Mouse (Mus musculus): ENCODE data around the gene Zbtb7b. TPM values are rescaled to one million over a fixed set of nuclear protein-coding genes. Genes with fewer than 3 reads are reported as not detected.

Zbtb7b gene
- polyA plus RNA-seq, 1 experiment from 2014 or later, result 0.54 TPM

GRCm38 (mm10) chr3:89424416-89425140, 30.0 kb upstream of the Zbtb7b start:
- peaks cover 34% of the 10 kb centered on the region for H3K4me1 ChIP-seq (replicated peaks)
- H3K27ac ChIP-seq, result no peak overlapping the region
- 93% methylated on average over 5 of the region's 5 CpGs for WGBS
- no peak for ATAC-seq
- no peaks in the 10 kb centered on the region for H3K9me3 ChIP-seq
- no peaks in the 10 kb centered on the region for H3K27me3 ChIP-seq
- H3K9ac ChIP-seq (replicated peaks), result no peak overlapping the region
- H3K4me3 ChIP-seq (replicated peaks), result no peak overlapping the region
- H3K4me2 ChIP-seq (replicated peaks), result no peak overlapping the region
- peaks cover 24% of the 10 kb centered on the region for H3K36me3 ChIP-seq

- Histone ChIP-seq H3K27me3 (no peaks in the 10 kb centered on the region), H3K9ac (replicated peaks) (no peak overlapping the region), H3K36me3 (peaks cover 20% of the 10 kb centered on the region), H3K27ac (no peak overlapping the region), H3K4me3 (replicated peaks) (no peak overlapping the region), H3K9me3 (no peaks in the 10 kb centered on the region), H3K4me2 (replicated peaks) (peak overlapping the region; percentile 58), H3K4me1 (replicated peaks) (peaks cover 42% of the 10 kb centered on the region)
- 72% methylated on average over 6 of the region's 6 CpGs for WGBS
- no peak for ATAC-seq
These were observed 28.1 kb upstream of the Zbtb7b start for GRCm38 (mm10) chr3:89422556-89423205.

- peaks cover 49% of the 10 kb centered on the region for H3K4me1 ChIP-seq (replicated peaks)
- no peaks in the 10 kb centered on the region for H3K27me3 ChIP-seq
- H3K27ac ChIP-seq, result no peak overlapping the region
- WGBS, result 4% methylated on average over 22 of the region's 22 CpGs
- peak overlapping the region; percentile 58 for H3K4me2 ChIP-seq (replicated peaks)
- H3K9ac ChIP-seq (replicated peaks), result peak overlapping the region; percentile 72
- no peaks in the 10 kb centered on the region for H3K9me3 ChIP-seq
- peaks cover 14% of the 10 kb centered on the region for H3K36me3 ChIP-seq
- no peak for ATAC-seq
- peak overlapping the region; percentile 36 for H3K4me3 ChIP-seq (replicated peaks)
These were observed 27.4 kb upstream of the Zbtb7b start for GRCm38 (mm10) chr3:89421810-89422473.

- H3K9me3 ChIP-seq, result no peaks in the 10 kb centered on the region
- peak; percentile 37 for ATAC-seq
- H3K27ac ChIP-seq, result no peak overlapping the region
- WGBS, result 4% methylated on average over 11 of the region's 11 CpGs
- peak overlapping the region; percentile 58 for H3K4me2 ChIP-seq (replicated peaks)
- peaks cover 57% of the 10 kb centered on the region for H3K4me1 ChIP-seq (replicated peaks)
- H3K4me3 ChIP-seq (replicated peaks), result peak overlapping the region; percentile 36
- no peaks in the 10 kb centered on the region for H3K27me3 ChIP-seq
- H3K9ac ChIP-seq (replicated peaks), result peak overlapping the region; percentile 72
- peaks cover 9% of the 10 kb centered on the region; the same call in 1 of the 2 replicates for H3K36me3 ChIP-seq
These were observed 26.6 kb upstream of the Zbtb7b start for GRCm38 (mm10) chr3:89421002-89421774.

GRCm38 (mm10) chr3:89420421-89420820, 25.8 kb upstream of the Zbtb7b start:
- Histone ChIP-seq H3K4me2 (replicated peaks) (peak overlapping the region; percentile 58), H3K9ac (replicated peaks) (no peak overlapping the region), H3K36me3 (peaks cover 13% of the 10 kb centered on the region), H3K9me3 (no peaks in the 10 kb centered on the region), H3K4me3 (replicated peaks) (no peak overlapping the region), H3K27ac (no peak overlapping the region), H3K4me1 (replicated peaks) (peaks cover 58% of the 10 kb centered on the region), H3K27me3 (no peaks in the 10 kb centered on the region)
- 64% methylated on average over 2 of the region's 2 CpGs for WGBS
- ATAC-seq, result no peak

GRCm38 (mm10) chr3:89419981-89420380, 25.4 kb upstream of the Zbtb7b start:
- ATAC-seq, result no peak
- Histone ChIP-seq H3K4me2 (replicated peaks) (peak overlapping the region; percentile 88), H3K27ac (peak overlapping the region; percentile 76), H3K4me3 (replicated peaks) (peak overlapping the region; percentile 57), H3K9me3 (no peaks in the 10 kb centered on the region), H3K4me1 (replicated peaks) (peaks cover 58% of the 10 kb centered on the region), H3K9ac (replicated peaks) (peak overlapping the region; percentile 69), H3K27me3 (no peaks in the 10 kb centered on the region), H3K36me3 (peaks cover 16% of the 10 kb centered on the region)
- WGBS, result 40% methylated on average over 3 of the region's 3 CpGs

- peak overlapping the region; percentile 76 for H3K27ac ChIP-seq
- peak overlapping the region; percentile 57 for H3K4me3 ChIP-seq (replicated peaks)
- ATAC-seq, result no peak
- H3K4me2 ChIP-seq (replicated peaks), result peak overlapping the region; percentile 88
- H3K36me3 ChIP-seq, result peaks cover 16% of the 10 kb centered on the region
- 5% methylated on average over 9 of the region's 9 CpGs for WGBS
- H3K9ac ChIP-seq (replicated peaks), result peak overlapping the region; percentile 69
- H3K4me1 ChIP-seq (replicated peaks), result peaks cover 58% of the 10 kb centered on the region
- H3K9me3 ChIP-seq, result no peaks in the 10 kb centered on the region
- H3K27me3 ChIP-seq, result no peaks in the 10 kb centered on the region
These were observed 25.0 kb upstream of the Zbtb7b start for GRCm38 (mm10) chr3:89419571-89419970.

GRCm38 (mm10) chr3:89418861-89419250, 24.3 kb upstream of the Zbtb7b start:
- peak overlapping the region; percentile 88 for H3K4me2 ChIP-seq (replicated peaks)
- no peaks in the 10 kb centered on the region for H3K27me3 ChIP-seq
- H3K27ac ChIP-seq, result peak overlapping the region; percentile 76
- H3K4me1 ChIP-seq (replicated peaks), result peaks cover 58% of the 10 kb centered on the region
- peak; percentile 18 for ATAC-seq
- peak overlapping the region; percentile 69 for H3K9ac ChIP-seq (replicated peaks)
- H3K36me3 ChIP-seq, result peaks cover 23% of the 10 kb centered on the region
- whole genome bisulfite sequencing, result 0% methylated on average over 16 of the region's 16 CpGs
- H3K9me3 ChIP-seq, result no peaks in the 10 kb centered on the region
- H3K4me3 ChIP-seq (replicated peaks), result peak overlapping the region; percentile 57

- Histone ChIP-seq H3K4me3 (replicated peaks) (peak within 1 kb of the TSS; percentile 57), H3K4me2 (replicated peaks) (peak within 1 kb of the TSS; percentile 88), H3K4me1 (replicated peaks) (peaks cover 57% of the 10 kb centered on the region), H3K27ac (peak within 1 kb of the TSS; percentile 76), H3K9me3 (no peaks in the 10 kb centered on the region), H3K9ac (replicated peaks) (peak within 1 kb of the TSS; percentile 69), H3K27me3 (no peaks in the 10 kb centered on the region), H3K36me3 (peaks cover 23% of the 10 kb centered on the region)
- WGBS, result under 1% methylated on average over 39 of the region's 39 CpGs
- ATAC-seq, result peak; percentile 97
These were observed 23.7 kb upstream of the Zbtb7b start, which contains the start of the genes Cks1b and Shc1 for GRCm38 (mm10) chr3:89418170-89418860. Cks1b (minus strand) TSS chr3:89418383. Shc1 (plus strand) TSS chr3:89418443.

- peak; percentile 51 for ATAC-seq
- Histone ChIP-seq H3K4me3 (replicated peaks) (peak overlapping the region; percentile 57), H3K9ac (replicated peaks) (peak overlapping the region; percentile 66), H3K27ac (peak overlapping the region; percentile 74), H3K9me3 (no peaks in the 10 kb centered on the region), H3K4me2 (replicated peaks) (peak overlapping the region; percentile 88), H3K27me3 (no peaks in the 10 kb centered on the region), H3K4me1 (replicated peaks) (peaks cover 52% of the 10 kb centered on the region), H3K36me3 (peaks cover 23% of the 10 kb centered on the region)
- under 1% methylated on average over 20 of the region's 20 CpGs for WGBS
These were observed 23.2 kb upstream of the Zbtb7b start for GRCm38 (mm10) chr3:89417840-89418169.

GRCm38 (mm10) chr3:89417131-89417530, 22.6 kb upstream of the Zbtb7b start:
- Histone ChIP-seq H3K4me3 (replicated peaks) (peak overlapping the region; percentile 57), H3K27ac (peak overlapping the region; percentile 74), H3K9ac (replicated peaks) (peak overlapping the region; percentile 66), H3K4me1 (replicated peaks) (peaks cover 51% of the 10 kb centered on the region), H3K9me3 (no peaks in the 10 kb centered on the region), H3K4me2 (replicated peaks) (peak overlapping the region; percentile 88), H3K36me3 (peaks cover 23% of the 10 kb centered on the region), H3K27me3 (no peaks in the 10 kb centered on the region)
- 28% methylated on average over 2 of the region's 2 CpGs for WGBS
- ATAC-seq, result no peak
